Mouse (Mus musculus): ENCODE measurements around the gene Igsf21.

- no peak for TF ChIP-seq CTCF (IDR thresholded peaks at IDR 0.05; ENCODE audit: low read depth, low read length)
- TF ChIP-seq EP300 (IDR thresholded peaks at IDR 0.05; ENCODE audit: insufficient read depth, low read depth, low read length) = no peak
Measured at GRCm38 (mm10) chr4:140204775-140205174, 41.8 kb downstream of the Igsf21 start.

Data from ES-Bruce4 (cell line).